Mouse (Mus musculus): ENCODE data around the gene Cct7.
A peak's percentile ranks its signal among the peaks of the same experiment; 100 is the strongest.

Cct7 gene

GRCm38 (mm10) chr6:85451664-85452410 lies 523 bp downstream of the Cct7 start, which contains the start of gene Pradc1:
Gene Pradc1, minus strand, starts transcription at chr6:85451970.
- ATAC-seq (ENCODE audit: insufficient number of reproducible peaks, low FRiP score, low TSS enrichment) = peak; percentile 79

- ATAC-seq (ENCODE audit: insufficient number of reproducible peaks, low FRiP score, low TSS enrichment) = no peak
Measured at GRCm38 (mm10) chr6:85452411-85452665, 1.0 kb downstream of the Cct7 start.

DNA sequence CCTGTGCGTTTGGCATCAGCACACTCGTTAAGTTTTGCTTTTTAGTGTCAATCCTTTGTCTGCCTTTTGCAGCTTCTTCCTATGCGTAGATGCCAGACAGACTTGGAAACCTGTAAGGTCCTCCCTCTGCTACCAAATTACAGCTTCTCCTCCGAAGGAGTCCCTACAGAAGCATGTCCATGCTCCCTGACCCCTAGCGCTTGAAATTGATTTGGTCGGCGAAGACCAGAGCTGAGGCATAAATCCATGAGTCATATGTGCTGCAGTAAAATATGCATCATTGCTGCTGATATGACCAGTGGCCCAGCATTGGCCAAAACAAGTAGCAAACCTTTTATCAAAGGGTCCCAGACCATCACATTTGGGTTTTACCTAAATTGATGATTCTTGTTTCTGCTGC lies 1.5 kb downstream of the Cct7 start:
- no peak for ATAC-seq (ENCODE audit: insufficient number of reproducible peaks, low FRiP score, low TSS enrichment)

- ATAC-seq (ENCODE audit: insufficient number of reproducible peaks, low FRiP score, low TSS enrichment) = no peak
Measured at GRCm38 (mm10) chr6:85459621-85460020, 8.3 kb downstream of the Cct7 start.

GRCm38 (mm10) chr6:85465381-85465780 lies 14.1 kb downstream of the Cct7 start:
- ATAC-seq (ENCODE audit: insufficient number of reproducible peaks, low FRiP score, low TSS enrichment) = no peak

DNA sequence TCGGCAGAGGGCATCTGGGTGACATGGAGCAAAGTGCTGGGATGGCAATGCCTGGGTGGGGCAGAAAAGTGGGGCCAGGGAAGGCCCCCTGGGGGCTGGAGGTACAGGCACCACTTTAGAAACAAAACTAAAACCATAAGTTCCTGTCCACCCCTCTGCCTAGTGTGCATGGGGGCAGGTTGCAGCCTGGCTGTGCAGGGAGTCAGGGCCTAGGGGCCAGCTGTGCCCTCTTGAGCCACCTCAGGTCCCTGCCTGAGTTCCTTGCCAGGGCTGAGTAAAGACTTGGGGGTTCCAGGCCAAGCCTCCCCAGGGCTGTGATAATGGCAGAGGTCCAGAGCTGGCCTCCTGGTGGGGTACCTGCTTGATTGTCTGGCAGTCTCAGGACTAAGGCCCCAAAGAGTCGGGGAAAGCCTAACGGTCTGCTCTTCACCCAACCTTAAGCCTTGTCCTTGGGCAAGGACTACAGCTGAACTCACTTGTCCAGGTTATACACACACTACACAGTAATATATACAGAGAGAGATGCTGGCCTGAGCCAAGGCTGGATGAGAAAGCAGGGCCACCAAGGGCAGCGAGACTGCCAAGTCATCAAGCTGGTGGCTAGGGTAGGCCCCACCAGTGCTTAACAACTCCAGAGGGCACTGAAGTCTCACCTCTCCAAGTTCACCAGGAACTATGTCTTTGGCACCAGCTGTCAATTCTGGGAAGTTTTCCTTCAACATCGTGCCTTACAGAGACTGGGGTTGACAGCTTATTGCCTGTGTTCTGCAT lies 18.5 kb downstream of the Cct7 start:
- no peak for ATAC-seq (ENCODE audit: insufficient number of reproducible peaks, low FRiP score, low TSS enrichment)

DNA sequence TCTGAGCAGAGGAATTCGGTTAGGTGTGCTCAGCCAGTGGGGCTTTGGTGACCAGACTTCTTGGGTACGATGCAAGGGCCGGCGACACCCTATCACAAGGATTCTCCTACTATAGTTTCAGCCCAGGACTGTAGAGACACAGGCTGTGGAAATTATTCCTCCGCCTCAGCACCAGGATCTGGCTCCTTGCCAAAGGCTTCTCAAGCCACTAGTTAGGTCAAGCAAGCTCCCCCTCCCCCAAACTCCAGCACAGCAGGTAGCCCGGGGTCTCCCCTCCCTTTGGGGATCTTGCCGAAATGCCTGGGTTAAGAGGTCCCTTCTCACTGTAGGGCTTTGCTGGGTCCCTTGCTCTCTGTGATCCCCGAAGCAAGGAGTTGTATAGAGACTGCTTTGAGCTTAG lies 20.6 kb downstream of the Cct7 start:
- ATAC-seq (ENCODE audit: insufficient number of reproducible peaks, low FRiP score, low TSS enrichment) = no peak

- ATAC-seq (ENCODE audit: insufficient number of reproducible peaks, low FRiP score, low TSS enrichment) = no peak
Measured at GRCm38 (mm10) chr6:85472542-85472941, 21.2 kb downstream of the Cct7 start.

DNA sequence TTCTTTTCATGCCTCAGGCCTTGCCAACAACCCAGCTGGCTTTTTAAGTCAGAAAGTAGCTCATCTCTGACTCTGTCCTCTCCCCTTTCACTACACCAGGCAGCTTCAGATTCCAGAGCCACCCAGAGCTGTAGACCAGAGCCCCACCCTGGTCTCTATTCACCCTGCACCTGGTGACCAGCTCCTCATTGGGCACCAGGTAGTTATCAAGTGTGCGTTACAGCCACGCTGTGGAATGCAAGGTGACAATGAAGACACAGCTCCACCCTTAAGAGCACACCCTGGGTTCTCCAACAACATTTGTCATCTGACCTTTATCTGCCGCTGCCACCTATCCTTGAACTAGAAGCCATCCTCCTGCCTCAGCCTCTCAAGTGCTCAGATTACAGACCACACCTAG lies 24.3 kb downstream of the Cct7 start:
- no peak for ATAC-seq (ENCODE audit: insufficient number of reproducible peaks, low FRiP score, low TSS enrichment)

DNA sequence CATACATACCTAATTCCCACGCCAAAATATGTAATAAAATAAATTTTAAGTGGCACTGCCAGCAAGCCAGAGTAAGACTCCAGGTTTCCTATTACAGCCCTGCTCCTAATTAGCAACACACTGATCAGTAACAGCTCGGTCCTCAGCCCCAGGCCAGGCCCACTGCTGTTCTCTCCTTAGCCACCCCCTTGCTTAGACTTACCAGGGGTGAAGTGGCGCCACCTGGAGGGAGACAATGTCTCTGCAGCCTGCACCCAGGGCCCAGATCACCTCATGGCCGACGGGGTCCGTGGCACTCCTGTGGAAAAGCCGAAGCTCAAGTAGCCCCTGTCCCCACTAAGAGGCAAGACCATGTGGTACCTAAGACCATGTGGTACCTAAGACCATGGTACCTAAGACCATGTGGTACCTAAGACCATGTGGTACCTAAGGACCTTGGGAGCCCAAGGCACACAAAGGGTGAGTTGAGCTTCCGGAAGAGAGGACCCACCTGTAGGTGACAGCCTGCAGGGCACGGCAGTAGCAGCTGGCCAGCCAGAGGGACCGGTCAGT lies 26.1 kb downstream of the Cct7 start:
- no peak for ATAC-seq (ENCODE audit: insufficient number of reproducible peaks, low FRiP score, low TSS enrichment)

DNA sequence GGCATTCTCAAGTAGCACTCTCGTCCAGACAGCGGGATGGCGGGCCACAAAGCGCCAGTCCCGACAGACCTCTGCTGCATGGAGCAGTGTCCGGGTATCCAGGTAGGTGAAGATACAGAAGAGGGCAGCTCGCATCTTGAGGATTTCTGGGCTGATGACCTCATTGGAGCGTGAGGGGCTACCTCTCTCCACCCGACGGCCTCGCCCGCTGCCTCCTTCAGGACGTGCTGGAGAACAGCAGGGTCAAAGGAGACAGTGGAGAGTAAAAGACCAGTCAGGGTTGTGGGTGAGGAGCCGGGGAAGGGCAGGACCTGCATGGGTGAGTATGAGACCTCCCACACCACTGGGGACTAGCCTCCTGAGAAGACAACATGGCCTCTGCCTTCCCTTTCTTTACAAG lies 27.1 kb downstream of the Cct7 start:
- no peak for ATAC-seq (ENCODE audit: insufficient number of reproducible peaks, low FRiP score, low TSS enrichment)

DNA sequence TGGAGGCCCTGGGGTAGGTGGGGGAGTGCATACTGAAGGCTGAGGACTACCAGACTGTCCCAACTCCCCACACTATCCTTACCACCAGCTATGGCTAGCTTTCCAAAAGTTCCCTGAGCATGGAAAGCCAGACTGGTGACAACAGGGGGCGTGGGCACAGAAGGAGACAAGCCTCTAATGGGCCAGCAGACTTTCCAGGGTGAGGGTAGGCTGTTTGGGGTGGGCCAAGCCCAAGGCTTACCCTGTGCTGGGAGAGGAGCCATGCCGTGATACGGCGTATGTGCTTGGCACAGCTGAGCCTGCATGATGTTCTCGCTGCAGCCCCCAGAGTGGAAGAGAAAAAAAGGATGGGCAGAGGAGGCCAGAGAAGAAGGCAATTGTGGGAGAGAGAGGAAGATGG lies 28.7 kb downstream of the Cct7 start:
- ATAC-seq (ENCODE audit: insufficient number of reproducible peaks, low FRiP score, low TSS enrichment) = no peak

- ATAC-seq (ENCODE audit: insufficient number of reproducible peaks, low FRiP score, low TSS enrichment) = no peak
Measured at GRCm38 (mm10) chr6:85480685-85481084, 29.4 kb downstream of the Cct7 start.

- ATAC-seq (ENCODE audit: insufficient number of reproducible peaks, low FRiP score, low TSS enrichment) = peak; percentile 36; the same call in 1 of the 2 replicates
Measured at GRCm38 (mm10) chr6:85483843-85484721, 32.8 kb downstream of the Cct7 start.

DNA sequence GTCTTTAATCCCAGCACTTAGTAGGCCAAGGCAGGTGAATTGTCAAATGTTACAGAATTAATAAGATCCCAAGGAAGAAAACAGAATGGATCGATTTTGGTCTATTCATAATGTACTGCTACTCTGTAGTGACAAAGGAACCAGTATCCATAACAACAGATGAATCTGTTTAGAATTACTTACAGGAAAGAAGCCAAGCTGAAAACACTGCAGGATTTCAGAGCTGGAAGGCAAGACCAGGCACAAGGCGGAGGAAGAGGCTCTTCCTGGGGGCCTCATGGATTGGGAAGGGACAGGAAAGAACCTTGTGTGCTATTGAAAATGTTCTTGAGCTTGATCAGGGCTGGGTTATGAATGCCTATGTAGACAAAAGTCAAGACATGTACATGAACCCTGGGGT lies 34.4 kb downstream of the Cct7 start:
- no peak for ATAC-seq (ENCODE audit: insufficient number of reproducible peaks, low FRiP score, low TSS enrichment)

DNA sequence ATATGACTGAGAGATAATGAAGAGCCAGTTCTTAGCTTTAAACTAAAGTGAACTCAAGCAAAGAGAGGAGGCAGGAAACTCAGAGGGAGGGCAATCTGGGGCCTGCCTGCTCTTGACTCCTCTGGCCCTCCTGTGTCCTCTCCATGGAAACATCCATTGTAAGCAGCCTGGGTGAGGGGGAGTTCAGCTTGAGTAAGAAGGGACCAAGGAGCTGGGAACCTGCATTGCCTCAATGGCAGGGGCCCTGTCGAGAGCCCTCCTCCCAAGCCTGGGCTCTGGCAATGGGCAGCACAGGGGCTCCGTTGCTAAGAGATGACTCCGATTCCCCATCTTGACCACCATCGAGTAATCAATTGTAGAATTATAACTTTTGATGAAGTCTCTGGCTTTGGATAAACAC lies 37.2 kb downstream of the Cct7 start:
- no peak for ATAC-seq (ENCODE audit: insufficient number of reproducible peaks, low FRiP score, low TSS enrichment)

DNA sequence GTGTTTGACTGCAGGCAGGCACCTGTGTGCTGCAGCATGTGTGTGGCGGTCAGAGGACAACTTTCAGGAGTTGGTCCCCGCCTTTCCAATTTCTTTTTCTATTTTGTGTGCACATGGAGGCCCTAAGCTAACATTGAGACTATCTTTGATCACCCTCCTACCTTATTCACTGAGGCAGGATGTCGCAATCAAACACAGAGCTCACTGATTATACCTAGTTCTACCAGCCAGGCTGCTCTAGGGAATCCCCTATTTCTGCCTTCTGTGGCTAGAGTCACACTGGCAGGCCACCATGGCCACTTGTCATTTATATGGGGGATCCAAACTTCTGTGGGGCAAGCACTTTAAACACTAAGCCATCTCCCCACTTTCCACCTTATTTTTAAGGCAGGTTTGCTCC lies 38.4 kb downstream of the Cct7 start:
- ATAC-seq (ENCODE audit: insufficient number of reproducible peaks, low FRiP score, low TSS enrichment) = no peak

GRCm38 (mm10) chr6:85490252-85490651 lies 38.9 kb downstream of the Cct7 start:
- ATAC-seq (ENCODE audit: insufficient number of reproducible peaks, low FRiP score, low TSS enrichment) = no peak

DNA sequence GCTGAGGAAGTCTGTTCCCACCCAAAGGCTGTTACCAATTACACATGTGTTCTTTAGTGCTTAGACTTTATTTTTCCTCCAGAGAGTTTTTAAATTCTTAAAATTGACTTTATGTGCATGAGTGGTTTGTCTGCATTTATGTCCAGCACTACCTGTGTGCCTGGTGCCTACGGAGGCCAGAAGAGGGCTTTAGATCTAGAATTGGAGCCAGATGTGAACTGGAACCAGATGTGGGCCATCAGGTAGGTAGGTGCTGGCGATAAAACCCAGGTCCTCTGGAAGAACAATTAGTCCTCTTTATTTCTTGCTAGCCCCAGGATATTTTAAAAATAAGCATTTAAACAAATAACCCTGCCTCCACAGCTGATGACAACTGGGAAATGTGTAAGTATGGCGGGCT lies 40.3 kb downstream of the Cct7 start:
- ATAC-seq (ENCODE audit: insufficient number of reproducible peaks, low FRiP score, low TSS enrichment) = no peak

- no peak for ATAC-seq (ENCODE audit: insufficient number of reproducible peaks, low FRiP score, low TSS enrichment)
Measured at GRCm38 (mm10) chr6:85496976-85497375, 45.7 kb downstream of the Cct7 start.

GRCm38 (mm10) chr6:85498147-85498546 lies 46.8 kb downstream of the Cct7 start:
- ATAC-seq (ENCODE audit: insufficient number of reproducible peaks, low FRiP score, low TSS enrichment) = no peak

All from cerebellum, adult (tissue).